ENCODE assay signal across 13 mouse cellular contexts in genomic region chr11:61220156-61220881, GRCm38 (mm10). TPM values are rescaled to one million over a fixed set of nuclear protein-coding genes. Genes with fewer than 3 reads are reported as not detected.
DNase-seq lines count a peak whose midpoint lies in the region; ATAC-seq and TF ChIP-seq lines count a peak whose summit lies in the region.
"Had no signal": no experiment of that assay in that cellular context is flagged by ENCODE, and none has a peak within 500 bp of the region (broad histone marks: within the 10 kb centered on the region; RNA-seq: fewer than 3 reads in every experiment).

No protein-coding gene starts in this region.

- DNase-seq in heart, adult 11 months, result peak; percentile 95
- DNase-seq in heart, adult 8-10 months (ENCODE audit: low spot score), result no peak
- no peak for DNase-seq in liver, embryonic 11.5 days (ENCODE audit: low spot score)
- DNase-seq in MEL (ENCODE audit: low read depth, low spot score), result peak; percentile 35
- peak; percentile 36 for DNase-seq in lung, postnatal 10 days
- DNase-seq: thymus, adult 18-20 months had no signal

- no peaks in the 10 kb centered on the region for H3K79me2 ChIP-seq in MEL (ENCODE audit: control insufficient read depth, insufficient read depth, low read length, poor library complexity)

- H3K36me3 ChIP-seq in liver, embryonic 15.5 days (replicated peaks), result no peaks in the 10 kb centered on the region
- H3K36me3 ChIP-seq in liver, embryonic 11.5 days (ENCODE audit: control insufficient read depth, insufficient read depth, low read length), result no peaks in the 10 kb centered on the region
- peaks cover 0 to 8% of the 10 kb centered on the region in 2 experiments; a peak in 2 of 4 replicates for H3K36me3 ChIP-seq in MEL (ENCODE audit: control insufficient read depth in 1 of 2, insufficient read depth in 2 of 2, low read length in 2 of 2)
- H3K36me3 ChIP-seq in kidney, embryonic 15.5 days, result no peaks in the 10 kb centered on the region
- H3K36me3 ChIP-seq: limb, embryonic 12.5 days had no signal

- TF ChIP-seq RAD21 in MEL (IDR thresholded peaks at IDR 0.05; ENCODE audit: low read depth, low read length), result no peak; the same call in 1 of the 2 replicates

- no peak for TF ChIP-seq POLR2A in MEL (IDR thresholded peaks at IDR 0.05; ENCODE audit: control insufficient read depth in 1 of 2, insufficient read depth in 1 of 2, low read depth in 1 of 2, low read length in 2 of 2, poor library complexity in 1 of 2)

- H3K9me3 ChIP-seq in liver, embryonic 15.5 days (replicated peaks), result no peaks in the 10 kb centered on the region
- no peaks in the 10 kb centered on the region for H3K9me3 ChIP-seq in liver, embryonic 11.5 days (ENCODE audit: control insufficient read depth, low read length)
- H3K9me3 ChIP-seq in MEL (replicated peaks; ENCODE audit: insufficient read depth, low read length), result no peaks in the 10 kb centered on the region
- no peaks in the 10 kb centered on the region for H3K9me3 ChIP-seq in kidney, embryonic 15.5 days (replicated peaks)
- H3K9me3 ChIP-seq: limb, embryonic 12.5 days had no signal

- ATAC-seq in liver, embryonic 15.5 days (ENCODE audit: insufficient read depth), result no peak
- no peak for ATAC-seq in liver, embryonic 11.5 days (replicated peaks; ENCODE audit: low FRiP score)
- ATAC-seq in kidney, embryonic 15.5 days (replicated peaks; ENCODE audit: low FRiP score), result no peak
- no peak for ATAC-seq in erythroblast, adult 5-6 weeks (replicated peaks; ENCODE audit: low FRiP score, poor library complexity, severe bottlenecking)
- ATAC-seq: inflammation-experienced regulatory T-cells, adult 6 months; midbrain, embryonic 16.5 days had no signal

- H3K4me2 ChIP-seq in liver, embryonic 15.5 days, result 0 out of 2 replicates have a peak overlapping the region, but pooled peaks have one; percentile 1
- H3K4me2 ChIP-seq in liver, embryonic 11.5 days, result no peak overlapping the region
- no peak overlapping the region for H3K4me2 ChIP-seq in kidney, embryonic 15.5 days
- H3K4me2 ChIP-seq: limb, embryonic 12.5 days had no signal

- H3K4me1 ChIP-seq in liver, embryonic 15.5 days (replicated peaks), result peaks cover 6% of the 10 kb centered on the region
- H3K4me1 ChIP-seq in liver, embryonic 11.5 days (replicated peaks; ENCODE audit: control insufficient read depth, insufficient read depth, low read length), result 0 out of 2 replicates have a peak, but pooled peaks cover 2% of the 10 kb centered on the region
- H3K4me1 ChIP-seq in MEL (ENCODE audit: control insufficient read depth in 1 of 2, insufficient read depth in 2 of 2, low read length in 2 of 2), result peaks cover 10 to 11% of the 10 kb centered on the region in 2 experiments
- H3K4me1 ChIP-seq in kidney, embryonic 15.5 days, result no peaks in the 10 kb centered on the region
- H3K4me1 ChIP-seq: limb, embryonic 12.5 days had no signal

- H3K4me3 ChIP-seq in liver, embryonic 15.5 days (replicated peaks), result no peak overlapping the region
- no peak overlapping the region for H3K4me3 ChIP-seq in liver, embryonic 11.5 days (ENCODE audit: low read depth, low read length)
- no peak overlapping the region for H3K4me3 ChIP-seq in MEL (ENCODE audit: control insufficient read depth in 1 of 2, insufficient read depth in 1 of 2, low read depth in 2 of 2, low read length in 2 of 2)
- H3K4me3 ChIP-seq in kidney, embryonic 15.5 days (replicated peaks), result no peak overlapping the region
- H3K4me3 ChIP-seq: limb, embryonic 12.5 days had no signal

- no peak for TF ChIP-seq EP300 in MEL (IDR thresholded peaks at IDR 0.05; ENCODE audit: low read depth in 1 of 2, low read length in 2 of 2)

- WGBS in liver, embryonic 15.5 days (ENCODE audit: insufficient replicate concordance), result 46% methylated on average over 9 of the region's 9 CpGs
- WGBS in liver, embryonic 11.5 days, result 55% methylated on average over 9 of the region's 9 CpGs
- WGBS in kidney, embryonic 15.5 days, result 63% methylated on average over 9 of the region's 9 CpGs

- H3K9ac ChIP-seq in liver, embryonic 15.5 days, result no peak overlapping the region
- H3K9ac ChIP-seq in liver, embryonic 11.5 days (ENCODE audit: low read depth, low read length), result no peak overlapping the region
- no peak overlapping the region for H3K9ac ChIP-seq in MEL (ENCODE audit: control insufficient read depth, low read depth, low read length, poor library complexity, severe bottlenecking)
- H3K9ac ChIP-seq in kidney, embryonic 15.5 days, result no peak overlapping the region
- H3K9ac ChIP-seq: limb, embryonic 12.5 days had no signal

- peak in 2 of 3 experiments; percentile 9 to 44; a peak in 2 of 6 replicates for TF ChIP-seq CTCF in MEL (IDR thresholded peaks at IDR 0.05 in 2 of 3, conservative IDR thresholded peaks at IDR 0.05 in 1 of 3; ENCODE audit: control insufficient read depth in 1 of 3, insufficient read depth in 1 of 3, low read depth in 2 of 3, low read length in 3 of 3, poor library complexity in 1 of 3, severe bottlenecking in 1 of 3)

- H3K27me3 ChIP-seq in liver, embryonic 15.5 days, result no peaks in the 10 kb centered on the region
- no peaks in the 10 kb centered on the region for H3K27me3 ChIP-seq in liver, embryonic 11.5 days (replicated peaks; ENCODE audit: control insufficient read depth, insufficient read depth, low read length)
- H3K27me3 ChIP-seq in MEL (ENCODE audit: control insufficient read depth in 1 of 2, insufficient read depth in 2 of 2, low read length in 2 of 2), result no peaks in the 10 kb centered on the region; a peak in 1 of 4 replicates
- no peaks in the 10 kb centered on the region for H3K27me3 ChIP-seq in kidney, embryonic 15.5 days
- H3K27me3 ChIP-seq: limb, embryonic 12.5 days had no signal

- H3K27ac ChIP-seq in liver, embryonic 15.5 days (replicated peaks), result no peak overlapping the region
- H3K27ac ChIP-seq in liver, embryonic 11.5 days (ENCODE audit: low read depth, low read length), result no peak overlapping the region
- no peak overlapping the region for H3K27ac ChIP-seq in MEL (ENCODE audit: control insufficient read depth, low read depth, low read length)
- H3K27ac ChIP-seq in kidney, embryonic 15.5 days, result no peak overlapping the region
- H3K27ac ChIP-seq: limb, embryonic 12.5 days had no signal

TF ChIP-seq in MEL, 35 proteins besides CTCF, POLR2A, EP300 and RAD21:
- TF ChIP-seq MXI1 (IDR thresholded peaks at IDR 0.05; ENCODE audit: low read depth, low read length) (no peak), SMC3 (IDR thresholded peaks at IDR 0.05; ENCODE audit: low read depth, low read length) (peak; percentile 43)

RNA-seq across cellular contexts. Expression of gene Aldh3a1, which starts 13.0 kb away (rescaled TPM):
- 1 to 10 TPM; 1.2 to 1.8 (median 1.5) TPM for total RNA-seq in heart, adult 8-10 months (2022)
- polyA plus RNA-seq in liver, embryonic 15.5 days (2015; fragmentation: Nextera tagmentation; extraction: Ambion mirVana), result 0.10 and 0.14 TPM in 2 replicates
- polyA plus RNA-seq in liver, embryonic 11.5 days (2014; fragmentation: Nextera tagmentation; extraction: Ambion mirVana), result not detected in 2 replicates
- total RNA-seq in MEL (2012; rRNA removed), result 0.08 TPM in 1 of 2 replicates, not detected in the other
- not detected for polyA plus RNA-seq in MEL (2012; ENCODE audit: insufficient read depth in 1 of 2, insufficient read length in 2 of 2, low read depth in 1 of 2, low replicate concordance in 2 of 2, missing spikeins in 1 of 2)
- 0.09 TPM in 1 of 2 replicates, not detected in the other for polyA plus RNA-seq in kidney, embryonic 15.5 days (2015; fragmentation: Nextera tagmentation; extraction: Ambion mirVana)
- not detected in 2 replicates for total RNA-seq in erythroblast, adult 5-6 weeks (2015; ENCODE audit: low replicate concordance)
- total RNA-seq in erythroblast, adult 5-6 weeks (2017; ENCODE audit: low replicate concordance), result not detected in 2 replicates
- total RNA-seq: common myeloid progenitor, adult 5-6 weeks had no signal
- polyA plus RNA-seq: inflammation-experienced regulatory T-cells, adult 6 months had no signal

RNA-seq across cellular contexts. Expression of gene Usp22, which starts 45.5 kb away (rescaled TPM):
- 10 to 100 TPM; 29.3 to 38.2 (median 30.3) TPM for total RNA-seq in heart, adult 8-10 months (2022)
- 15.9 and 17.0 TPM in 2 replicates for polyA plus RNA-seq in liver, embryonic 15.5 days (2015; fragmentation: Nextera tagmentation; extraction: Ambion mirVana)
- polyA plus RNA-seq in liver, embryonic 11.5 days (2014; fragmentation: Nextera tagmentation; extraction: Ambion mirVana), result 60.1 and 69.7 TPM in 2 replicates
- total RNA-seq in MEL (2012; rRNA removed), result 36.5 and 37.1 TPM in 2 replicates
- 100 to 1,000 TPM in 1 of 2 experiments, 10 to 100 TPM in 1; 36.9 to 646 TPM for polyA plus RNA-seq in MEL (2012; ENCODE audit: insufficient read depth in 1 of 2, insufficient read length in 2 of 2, low read depth in 1 of 2, low replicate concordance in 2 of 2, missing spikeins in 1 of 2)
- polyA plus RNA-seq in kidney, embryonic 15.5 days (2015; fragmentation: Nextera tagmentation; extraction: Ambion mirVana), result 128 and 133 TPM in 2 replicates
- 6.5 and 7.7 TPM in 2 replicates for total RNA-seq in erythroblast, adult 5-6 weeks (2015; ENCODE audit: low replicate concordance)
- 14.6 and 18.0 TPM in 2 replicates for total RNA-seq in erythroblast, adult 5-6 weeks (2017; ENCODE audit: low replicate concordance)

RNA-seq across cellular contexts. Expression of gene Aldh3a2, which starts 46.9 kb away (rescaled TPM):
- total RNA-seq in heart, adult 8-10 months (2022), result 10 to 100 TPM; 32.4 to 40.9 (median 34.3) TPM
- 32.4 and 33.0 TPM in 2 replicates for polyA plus RNA-seq in liver, embryonic 15.5 days (2015; fragmentation: Nextera tagmentation; extraction: Ambion mirVana)
- polyA plus RNA-seq in liver, embryonic 11.5 days (2014; fragmentation: Nextera tagmentation; extraction: Ambion mirVana), result 23.8 and 28.3 TPM in 2 replicates
- total RNA-seq in MEL (2012; rRNA removed), result 9.6 and 11.0 TPM in 2 replicates
- 10 to 100 TPM in 1 of 2 experiments, not detected in 1; 15.0 TPM for polyA plus RNA-seq in MEL (2012; ENCODE audit: insufficient read depth in 1 of 2, insufficient read length in 2 of 2, low read depth in 1 of 2, low replicate concordance in 2 of 2, missing spikeins in 1 of 2)
- polyA plus RNA-seq in kidney, embryonic 15.5 days (2015; fragmentation: Nextera tagmentation; extraction: Ambion mirVana), result 32.2 and 34.7 TPM in 2 replicates
- total RNA-seq in erythroblast, adult 5-6 weeks (2015; ENCODE audit: low replicate concordance), result 14.6 and 20.5 TPM in 2 replicates
- 5.0 and 20.4 TPM in 2 replicates for total RNA-seq in erythroblast, adult 5-6 weeks (2017; ENCODE audit: low replicate concordance)

Comparison
In these comparisons a context has a peak if more than half of its experiments do, and no peak if none do; other contexts are left out.
1. DNase-seq: peak in heart, adult 11 months (single experiment), MEL (single experiment) and lung, postnatal 10 days (single experiment); none in heart, adult 8-10 months (single experiment) and liver, embryonic 11.5 days (single experiment).